ENCODE assay signal across 17 mouse cellular contexts in genomic region chr2:29535566-29536244, GRCm38 (mm10).
A peak's percentile ranks its signal among the peaks of the same experiment; 100 is the strongest.
DNase-seq lines count a peak whose midpoint lies in the region; ATAC-seq and TF ChIP-seq lines count a peak whose summit lies in the region.
"Had no signal": no experiment of that assay in that cellular context is flagged by ENCODE, and none has a peak within 500 bp of the region (broad histone marks: within the 10 kb centered on the region; RNA-seq: fewer than 3 reads in every experiment).

No protein-coding gene starts in this region.

- no peaks in the 10 kb centered on the region for H3K9me3 ChIP-seq in forebrain, embryonic 14.5 days (replicated peaks; ENCODE audit: control insufficient read depth, low read length)
- no peaks in the 10 kb centered on the region for H3K9me3 ChIP-seq in forebrain, embryonic 12.5 days
- H3K9me3 ChIP-seq in heart, embryonic 13.5 days, result no peaks in the 10 kb centered on the region
- H3K9me3 ChIP-seq in hindbrain, embryonic 10.5 days, result no peaks in the 10 kb centered on the region
- no peaks in the 10 kb centered on the region for H3K9me3 ChIP-seq in hindbrain, embryonic 16.5 days (ENCODE audit: control insufficient read depth, low read length)
- H3K9me3 ChIP-seq in forebrain, postnatal 0 days (ENCODE audit: low read length), result no peaks in the 10 kb centered on the region
- H3K9me3 ChIP-seq: hindbrain, embryonic 15.5 days had no signal

- intact Hi-C loops in heart, postnatal 14 days (cut with DNase I), result no loop called here

- H3K4me2 ChIP-seq in forebrain, embryonic 14.5 days (ENCODE audit: low read length), result no peak overlapping the region
- H3K4me2 ChIP-seq in forebrain, embryonic 12.5 days, result no peak overlapping the region
- no peak overlapping the region for H3K4me2 ChIP-seq in heart, embryonic 13.5 days
- H3K4me2 ChIP-seq in hindbrain, embryonic 16.5 days (ENCODE audit: low read length), result no peak overlapping the region
- no peak overlapping the region for H3K4me2 ChIP-seq in forebrain, postnatal 0 days (ENCODE audit: low read depth)
- H3K4me2 ChIP-seq: hindbrain, embryonic 15.5 days had no signal

- peaks cover 4% of the 10 kb centered on the region; the same call in 1 of the 2 replicates for H3K4me1 ChIP-seq in forebrain, embryonic 14.5 days (ENCODE audit: control insufficient read depth, insufficient read depth, low read length)
- no peaks in the 10 kb centered on the region; the same call in 1 of the 2 replicates for H3K4me1 ChIP-seq in forebrain, embryonic 12.5 days
- peaks cover 31% of the 10 kb centered on the region for H3K4me1 ChIP-seq in heart, embryonic 13.5 days
- H3K4me1 ChIP-seq in hindbrain, embryonic 10.5 days (replicated peaks), result peaks cover 12% of the 10 kb centered on the region; the same call in 1 of the 2 replicates
- 0 out of 2 replicates have a peak, but pooled peaks cover 3% of the 10 kb centered on the region for H3K4me1 ChIP-seq in hindbrain, embryonic 16.5 days (ENCODE audit: control insufficient read depth, insufficient read depth, low read depth, low read length)
- no peaks in the 10 kb centered on the region for H3K4me1 ChIP-seq in forebrain, postnatal 0 days (ENCODE audit: insufficient read depth)

- DNase-seq in forebrain, embryonic 14.5 days (ENCODE audit: low spot score), result peak; percentile 58
- DNase-seq in heart, postnatal 14 days, result no peak
- no peak for DNase-seq in hindbrain, embryonic 10.5 days (ENCODE audit: low spot score)
- DNase-seq in forebrain, postnatal 0 days, result peak; percentile 33
- no peak for DNase-seq in gastrocnemius, adult 8-10 months (ENCODE audit: low spot score in 2 of 2)
- DNase-seq: adrenal gland, postnatal 14 days; cerebellum, adult 2 months; gastrocnemius, postnatal 25 days; kidney, adult 8-10 months had no signal

- H3K27ac ChIP-seq in forebrain, embryonic 14.5 days (ENCODE audit: low read depth, low read length), result peak overlapping the region; percentile 21; the same call in 1 of the 2 replicates
- no peak overlapping the region for H3K27ac ChIP-seq in forebrain, embryonic 12.5 days
- peak overlapping the region; percentile 53 for H3K27ac ChIP-seq in heart, embryonic 13.5 days (replicated peaks)
- H3K27ac ChIP-seq in hindbrain, embryonic 10.5 days, result peak overlapping the region; percentile 50
- H3K27ac ChIP-seq in hindbrain, embryonic 16.5 days (ENCODE audit: low read depth, low read length), result no peak overlapping the region
- H3K27ac ChIP-seq in forebrain, postnatal 0 days (ENCODE audit: low read depth, low read length), result 0 out of 2 replicates have a peak overlapping the region, but pooled peaks have one; percentile 4
- H3K27ac ChIP-seq: hindbrain, embryonic 15.5 days had no signal

- 62% methylated on average over 5 of the region's 5 CpGs for WGBS in forebrain, embryonic 14.5 days
- WGBS in forebrain, embryonic 12.5 days, result 72% methylated on average over 5 of the region's 5 CpGs
- WGBS in heart, embryonic 13.5 days, result 51% methylated on average over 5 of the region's 5 CpGs
- WGBS in hindbrain, embryonic 10.5 days, result 85% methylated on average over 5 of the region's 5 CpGs
- 61% methylated on average over 5 of the region's 5 CpGs for WGBS in hindbrain, embryonic 16.5 days
- 45% methylated on average over 5 of the region's 5 CpGs for WGBS in forebrain, postnatal 0 days

- no peak overlapping the region for H3K9ac ChIP-seq in forebrain, embryonic 14.5 days (ENCODE audit: low read length)
- no peak overlapping the region for H3K9ac ChIP-seq in forebrain, embryonic 12.5 days
- H3K9ac ChIP-seq in heart, embryonic 13.5 days, result 0 out of 2 replicates have a peak overlapping the region, but pooled peaks have one; percentile 3
- H3K9ac ChIP-seq in hindbrain, embryonic 16.5 days (ENCODE audit: low read depth, low read length), result no peak overlapping the region
- no peak overlapping the region for H3K9ac ChIP-seq in forebrain, postnatal 0 days
- H3K9ac ChIP-seq: hindbrain, embryonic 15.5 days had no signal

- ATAC-seq in forebrain, embryonic 14.5 days, result no peak
- no peak for ATAC-seq in forebrain, embryonic 12.5 days (ENCODE audit: low FRiP score)
- no peak for ATAC-seq in heart, embryonic 13.5 days (ENCODE audit: extremely low read depth, insufficient number of reproducible peaks, low FRiP score, low TSS enrichment)
- no peak for ATAC-seq in hindbrain, embryonic 16.5 days
- peak; percentile 27; the same call in 1 of the 2 replicates for ATAC-seq in forebrain, postnatal 0 days
- ATAC-seq: activated CD4-positive, CD25-positive, alpha-beta regulatory T cell, adult 4 months; inflammation-experienced regulatory T-cells, adult 6 months; intestine, postnatal 0 days; Patski had no signal

- H3K4me3 ChIP-seq in forebrain, embryonic 14.5 days (ENCODE audit: low read depth, low read length), result no peak overlapping the region
- no peak overlapping the region for H3K4me3 ChIP-seq in forebrain, embryonic 12.5 days (replicated peaks)
- H3K4me3 ChIP-seq in heart, embryonic 13.5 days, result no peak overlapping the region
- no peak overlapping the region for H3K4me3 ChIP-seq in hindbrain, embryonic 10.5 days
- H3K4me3 ChIP-seq in hindbrain, embryonic 16.5 days (ENCODE audit: low read length), result no peak overlapping the region
- no peak overlapping the region for H3K4me3 ChIP-seq in forebrain, postnatal 0 days (ENCODE audit: low read depth, low read length)
- H3K4me3 ChIP-seq: hindbrain, embryonic 15.5 days had no signal

- H3K27me3 ChIP-seq in forebrain, embryonic 14.5 days (replicated peaks; ENCODE audit: control insufficient read depth, insufficient read depth, low read length), result no peaks in the 10 kb centered on the region
- H3K27me3 ChIP-seq in forebrain, embryonic 12.5 days, result no peaks in the 10 kb centered on the region
- 0 out of 2 replicates have a peak, but pooled peaks cover 3% of the 10 kb centered on the region for H3K27me3 ChIP-seq in heart, embryonic 13.5 days (replicated peaks)
- H3K27me3 ChIP-seq in hindbrain, embryonic 10.5 days (ENCODE audit: insufficient read depth, poor library complexity, severe bottlenecking), result no peaks in the 10 kb centered on the region; the same call in 1 of the 2 replicates
- H3K27me3 ChIP-seq in hindbrain, embryonic 16.5 days (replicated peaks; ENCODE audit: control insufficient read depth, insufficient read depth, low read length), result no peaks in the 10 kb centered on the region
- H3K27me3 ChIP-seq in forebrain, postnatal 0 days (ENCODE audit: insufficient read depth, low read length), result no peaks in the 10 kb centered on the region
- H3K27me3 ChIP-seq: hindbrain, embryonic 15.5 days; Patski had no signal

- TF ChIP-seq CTCF in forebrain, postnatal 0 days (IDR thresholded peaks at IDR 0.05; ENCODE audit: low read depth), result no peak

- H3K36me3 ChIP-seq in forebrain, embryonic 14.5 days (ENCODE audit: control insufficient read depth, insufficient read depth, low read length), result no peaks in the 10 kb centered on the region
- H3K36me3 ChIP-seq in forebrain, embryonic 12.5 days (replicated peaks), result no peaks in the 10 kb centered on the region
- H3K36me3 ChIP-seq in heart, embryonic 13.5 days, result no peaks in the 10 kb centered on the region
- H3K36me3 ChIP-seq in hindbrain, embryonic 10.5 days, result no peaks in the 10 kb centered on the region
- no peaks in the 10 kb centered on the region for H3K36me3 ChIP-seq in hindbrain, embryonic 16.5 days (ENCODE audit: control insufficient read depth, insufficient read depth, low read length)
- no peaks in the 10 kb centered on the region for H3K36me3 ChIP-seq in forebrain, postnatal 0 days (ENCODE audit: insufficient read depth)
- H3K36me3 ChIP-seq: hindbrain, embryonic 15.5 days had no signal

Comparison
In these comparisons a context has a peak if more than half of its experiments do, and no peak if none do; other contexts are left out.
1. H3K27ac ChIP-seq: peak in forebrain, embryonic 14.5 days (single experiment), heart, embryonic 13.5 days (single experiment), hindbrain, embryonic 10.5 days (single experiment) and forebrain, postnatal 0 days (single experiment); none in forebrain, embryonic 12.5 days (single experiment) and hindbrain, embryonic 16.5 days (single experiment).
2. DNase-seq: peak in forebrain, embryonic 14.5 days (single experiment) and forebrain, postnatal 0 days (single experiment); none in heart, postnatal 14 days (0 of 2), hindbrain, embryonic 10.5 days (single experiment) and gastrocnemius, adult 8-10 months (0 of 2).